Mouse (Mus musculus) hematopoietic multipotent progenitor cell, adult 10-12 weeks (in vitro differentiated cells): ENCODE measurements around the gene Olfr206. TPM values are rescaled to one million over a fixed set of nuclear protein-coding genes. Genes with fewer than 3 reads are reported as not detected.

Experiments
- polyA plus RNA-seq: library from polyadenylated mRNA; stranded (reverse); fragments of >175 nt; gene quantifications from 2 replicates; pipeline ENCODE4 v1.2.3, GENCODE M21; 2012; ENCODE audit warnings: low replicate concordance

Olfr206 gene
- polyA plus RNA-seq = not detected in 2 replicates

DNA sequence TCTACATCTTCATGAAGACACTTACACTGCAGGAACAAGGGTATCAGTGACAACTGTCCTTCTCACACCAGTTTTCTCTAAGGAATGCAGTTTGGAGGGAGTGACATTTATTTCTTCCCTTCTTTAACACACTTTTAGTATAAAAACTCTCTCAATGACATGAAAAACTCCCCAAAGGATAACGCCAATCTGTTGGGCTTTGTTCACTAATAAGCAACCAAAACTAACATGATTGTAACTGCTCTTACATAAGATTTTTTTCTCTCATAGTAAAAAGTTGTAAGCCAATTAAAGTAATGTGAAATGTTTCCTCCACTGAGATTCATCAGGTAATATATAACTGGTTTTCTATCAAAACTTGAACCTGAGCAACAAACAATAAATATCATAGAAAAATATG lies at the start of gene Olfr206:
TSS of gene Olfr206 (minus strand) at position 101 of the 400 bp plus-strand sequence.

DNA sequence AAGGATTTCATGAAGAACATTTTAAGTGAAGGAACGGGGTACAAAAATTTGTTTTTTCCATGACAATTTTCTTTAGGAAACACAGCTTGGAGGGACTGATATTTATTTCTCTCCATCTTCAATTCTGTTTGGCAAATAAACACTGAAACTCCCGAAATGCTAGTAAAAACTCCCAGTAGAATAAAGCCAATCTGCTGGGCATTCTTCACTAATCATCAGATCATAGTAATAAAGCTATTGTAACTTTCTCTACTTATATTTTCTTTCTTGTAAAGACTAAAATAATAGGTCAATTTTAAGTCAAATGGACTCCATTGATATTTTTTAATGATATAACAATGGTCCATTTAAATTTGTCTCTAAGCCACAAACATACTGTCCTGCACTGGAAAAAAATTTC lies 14.8 kb upstream of the Olfr206 start, which contains the start of gene Olfr209:
TSS of gene Olfr209 (minus strand) at position 101 of the 400 bp plus-strand sequence.

DNA sequence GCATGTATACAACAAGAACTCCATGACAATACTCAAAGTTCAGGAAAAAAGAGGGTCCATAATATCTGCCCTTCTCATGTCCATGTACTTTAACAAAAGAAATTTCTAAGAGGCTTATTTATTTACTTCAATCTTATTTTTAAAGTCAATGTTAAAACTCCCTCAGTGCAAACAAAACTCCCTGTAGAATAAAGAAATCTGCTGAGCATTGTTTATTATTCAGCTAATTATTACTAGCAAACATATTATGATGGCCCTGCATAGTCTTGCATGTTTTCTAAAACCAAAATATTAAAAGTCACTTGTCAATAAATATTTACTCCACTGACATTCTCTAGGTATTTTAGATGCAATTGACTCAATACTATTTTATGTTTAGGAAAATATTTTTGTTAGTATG lies 18.0 kb downstream of the Olfr206 start, which contains the start of gene Olfr205:
TSS of gene Olfr205 (minus strand) at position 101 of the 400 bp plus-strand sequence.

DNA sequence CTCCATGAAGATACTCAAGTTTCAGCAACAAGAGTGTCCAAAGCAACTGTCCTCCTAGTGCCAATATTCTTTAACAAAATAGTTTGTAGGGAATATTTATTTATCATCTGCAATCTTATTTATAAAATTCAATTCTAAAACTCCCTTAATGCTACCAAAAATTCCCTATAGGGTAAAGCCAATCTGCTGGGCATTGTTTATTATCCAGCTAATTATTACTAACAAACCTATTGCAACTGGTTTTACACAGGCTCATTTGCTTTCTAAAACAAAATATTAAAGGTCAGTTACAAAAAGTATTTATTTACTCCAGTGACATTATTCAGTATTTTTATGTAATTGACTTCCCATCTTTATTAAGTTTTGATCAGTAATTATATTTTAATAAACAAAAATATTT lies 30.9 kb downstream of the Olfr206 start, which contains the start of gene Olfr204:
TSS of gene Olfr204 (minus strand) at position 101 of the 400 bp plus-strand sequence.

DNA sequence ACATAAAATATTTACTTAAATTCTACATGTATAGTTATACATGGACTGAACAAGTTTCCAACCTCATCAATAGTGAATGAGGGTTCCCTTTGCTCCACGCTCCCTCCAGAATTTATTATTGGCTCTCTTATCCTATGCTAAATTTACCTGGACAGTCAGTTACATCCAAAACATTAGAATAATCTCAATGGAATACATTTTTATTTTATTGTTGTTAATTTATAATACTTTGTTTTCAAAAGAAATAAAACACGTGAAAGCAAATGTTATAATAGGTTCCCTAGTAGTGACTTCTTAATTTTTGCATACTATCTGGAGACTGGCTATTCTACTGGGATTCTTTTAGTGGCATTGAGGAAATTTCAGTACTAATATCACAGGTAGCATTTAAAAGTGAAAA lies 50.5 kb downstream of the Olfr206 start, which contains the start of gene Olfr203:
TSS of gene Olfr203 (plus strand) at position 301 of the 400 bp plus-strand sequence.

Other genes with a start within 250 kb of the Olfr206 start
- gene Olfr193, start 237.4 kb downstream of the Olfr206 start, polyA plus RNA-seq = not detected in 2 replicates
- gene Olfr194, start 228.2 kb downstream of the Olfr206 start, polyA plus RNA-seq = not detected in 2 replicates
- not detected in 2 replicates for gene Olfr195, start 202.2 kb downstream of the Olfr206 start, polyA plus RNA-seq
- not detected in 2 replicates for gene Olfr196, start 178.8 kb downstream of the Olfr206 start, polyA plus RNA-seq
- gene Olfr198, start 145.7 kb downstream of the Olfr206 start, polyA plus RNA-seq = not detected in 2 replicates
- gene Olfr199, start 129.5 kb downstream of the Olfr206 start, polyA plus RNA-seq = not detected in 2 replicates
- gene Olfr201, start 76.6 kb downstream of the Olfr206 start, polyA plus RNA-seq = not detected in 2 replicates
- not detected in 2 replicates for gene Olfr202, start 62.5 kb downstream of the Olfr206 start, polyA plus RNA-seq
- gene Olfr203, start 50.4 kb downstream of the Olfr206 start, polyA plus RNA-seq = not detected in 2 replicates
- gene Olfr204, start 31.0 kb downstream of the Olfr206 start, polyA plus RNA-seq = not detected in 2 replicates
- gene Olfr205, start 18.1 kb downstream of the Olfr206 start, polyA plus RNA-seq = not detected in 2 replicates
- not detected in 2 replicates for gene Olfr209, start 14.7 kb upstream of the Olfr206 start, polyA plus RNA-seq
- not detected in 2 replicates for gene Gabrr3, start 58.1 kb upstream of the Olfr206 start, polyA plus RNA-seq
- 4.0 and 4.1 TPM in 2 replicates for gene Riox2, start 122.5 kb upstream of the Olfr206 start, polyA plus RNA-seq